Mouse (Mus musculus): ENCODE data around the gene Ccnd1.

DNA sequence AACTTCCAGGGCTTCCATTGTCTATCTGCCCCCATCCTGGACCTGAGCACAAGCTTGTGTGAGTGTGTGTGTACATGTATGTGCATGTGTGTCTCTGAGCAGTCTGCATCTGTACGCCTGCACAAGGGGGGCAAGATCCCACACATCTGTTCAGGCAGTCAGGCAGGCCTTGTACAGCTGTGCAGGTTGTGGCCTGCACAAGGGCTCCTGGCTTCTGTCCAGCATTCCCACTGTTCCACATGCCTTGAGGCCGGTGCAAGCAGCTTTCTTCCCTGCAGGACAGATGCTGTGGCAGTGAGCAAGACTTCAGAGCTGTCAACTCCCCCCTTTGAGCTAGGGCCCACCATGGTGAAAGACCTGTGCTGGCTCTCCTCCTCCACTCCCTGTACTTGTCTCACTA, 56.6 kb downstream of the Ccnd1 start:
- no peak for TF ChIP-seq POLR2A (IDR thresholded peaks at IDR 0.05; ENCODE audit: extremely low read depth, insufficient read depth, low read length)
- no peak for TF ChIP-seq CTCF (IDR thresholded peaks at IDR 0.05; ENCODE audit: extremely low read depth, insufficient read depth, low read length)

Data from cortical plate, adult 2 months (tissue).